20 mouse cellular contexts compared by ENCODE assay signal in the genomic region with DNA sequence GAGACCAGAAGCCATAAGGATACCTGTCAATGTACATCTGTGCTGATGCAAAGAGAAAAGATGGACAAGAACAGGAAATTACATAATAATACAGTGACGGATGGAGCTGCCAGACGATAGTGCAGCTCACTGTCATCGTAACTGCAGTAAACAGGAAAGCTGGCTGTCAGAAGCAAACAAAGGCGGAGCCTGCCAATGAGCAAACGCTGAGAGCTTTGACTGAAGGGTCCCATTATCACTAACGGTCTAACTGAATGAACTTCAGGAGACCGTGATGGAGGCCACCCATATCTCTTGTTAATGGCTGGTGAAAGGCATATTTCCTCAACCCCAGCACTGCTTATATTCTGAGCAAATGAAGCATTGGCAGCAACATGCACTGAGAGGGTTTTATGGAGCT.
A peak's percentile ranks its signal among the peaks of the same experiment; 100 is the strongest.
DNase-seq lines count a peak whose midpoint lies in the region; ATAC-seq and TF ChIP-seq lines count a peak whose summit lies in the region.
"Had no signal": no experiment of that assay in that cellular context is flagged by ENCODE, and none has a peak within 500 bp of the region (broad histone marks: within the 10 kb centered on the region; RNA-seq: fewer than 3 reads in every experiment).

No protein-coding gene starts in this region.

- no peak overlapping the region for H3K4me3 ChIP-seq in forebrain, embryonic 13.5 days
- H3K4me3 ChIP-seq in forebrain, embryonic 11.5 days (ENCODE audit: low read depth, low read length), result no peak overlapping the region
- peak overlapping the region; percentile 16 to 50; a peak in 3 of 4 replicates for H3K4me3 ChIP-seq in MEL (ENCODE audit: control insufficient read depth in 1 of 2, insufficient read depth in 1 of 2, low read depth in 2 of 2, low read length in 2 of 2)
- no peak overlapping the region for H3K4me3 ChIP-seq in embryonic facial prominence, embryonic 14.5 days (ENCODE audit: low read depth, low read length)
- no peak overlapping the region for H3K4me3 ChIP-seq in liver, embryonic 11.5 days (ENCODE audit: low read depth, low read length)
- H3K4me3 ChIP-seq: gastrocnemius, adult 2 months; heart, embryonic 10.5 days; intestine, embryonic 15.5 days; limb, embryonic 13.5 days; neural tube, embryonic 12.5 days had no signal

- H3K9me3 ChIP-seq in forebrain, embryonic 13.5 days (replicated peaks), result 0 out of 2 replicates have a peak, but pooled peaks cover under 1% of the 10 kb centered on the region
- H3K9me3 ChIP-seq in forebrain, embryonic 11.5 days (ENCODE audit: control insufficient read depth, low read length), result no peaks in the 10 kb centered on the region
- no peaks in the 10 kb centered on the region for H3K9me3 ChIP-seq in MEL (replicated peaks; ENCODE audit: insufficient read depth, low read length)
- H3K9me3 ChIP-seq in embryonic facial prominence, embryonic 14.5 days (ENCODE audit: control insufficient read depth, low read length), result no peaks in the 10 kb centered on the region
- H3K9me3 ChIP-seq in liver, embryonic 11.5 days (ENCODE audit: control insufficient read depth, low read length), result no peaks in the 10 kb centered on the region
- H3K9me3 ChIP-seq: heart, embryonic 10.5 days; intestine, embryonic 15.5 days; neural tube, embryonic 12.5 days had no signal

- intact Hi-C loops in left cerebral cortex, postnatal 10 days (cut with DNase I), result no loop called here

- H3K27me3 ChIP-seq in forebrain, embryonic 13.5 days, result peaks cover 86% of the 10 kb centered on the region
- peaks cover 37% of the 10 kb centered on the region for H3K27me3 ChIP-seq in forebrain, embryonic 11.5 days (ENCODE audit: control insufficient read depth, insufficient read depth, low read length)
- H3K27me3 ChIP-seq in MEL (ENCODE audit: control insufficient read depth in 1 of 2, insufficient read depth in 2 of 2, low read length in 2 of 2), result no peaks in the 10 kb centered on the region
- no peaks in the 10 kb centered on the region for H3K27me3 ChIP-seq in embryonic facial prominence, embryonic 14.5 days (replicated peaks; ENCODE audit: control insufficient read depth, insufficient read depth, low read length)
- no peaks in the 10 kb centered on the region for H3K27me3 ChIP-seq in liver, embryonic 11.5 days (replicated peaks; ENCODE audit: control insufficient read depth, insufficient read depth, low read length)
- H3K27me3 ChIP-seq: intestine, embryonic 15.5 days; limb, embryonic 13.5 days had no signal

- DNase-seq in forebrain, embryonic 11.5 days (ENCODE audit: low spot score), result no peak
- DNase-seq in MEL (ENCODE audit: low read depth, low spot score), result peak; percentile 52
- no peak for DNase-seq in embryonic facial prominence, embryonic 14.5 days (ENCODE audit: low spot score)
- no peak for DNase-seq in liver, embryonic 11.5 days (ENCODE audit: low spot score)
- DNase-seq in left cerebral cortex, postnatal 10 days (ENCODE audit: extremely low spot score in 1 of 2, low spot score in 2 of 2), result no peak
- DNase-seq in urinary bladder, adult 18-20 months (ENCODE audit: low spot score in 2 of 2), result no peak
- DNase-seq in left cerebral cortex, adult 8-10 months (ENCODE audit: low spot score in 2 of 2), result no peak
- DNase-seq: adrenal gland, postnatal 25 days; cerebellum, postnatal 36 days; gastrocnemius, adult 2 months; kidney, postnatal 14 days; thymus, postnatal 4 days had no signal

- ATAC-seq in forebrain, embryonic 13.5 days, result peak; percentile 44
- no peak for ATAC-seq in forebrain, embryonic 11.5 days (replicated peaks; ENCODE audit: low FRiP score)
- ATAC-seq in embryonic facial prominence, embryonic 14.5 days (ENCODE audit: low read depth), result no peak
- ATAC-seq in liver, embryonic 11.5 days (replicated peaks; ENCODE audit: low FRiP score), result peak; percentile 47
- ATAC-seq: intestine, embryonic 15.5 days; midbrain, embryonic 16.5 days had no signal

- WGBS in forebrain, embryonic 13.5 days, result 24% methylated on average over 7 of the region's 7 CpGs
- 42% methylated on average over 7 of the region's 7 CpGs for WGBS in forebrain, embryonic 11.5 days
- 29% methylated on average over 6 of the region's 7 CpGs for WGBS in embryonic facial prominence, embryonic 14.5 days
- WGBS in liver, embryonic 11.5 days, result 23% methylated on average over 7 of the region's 7 CpGs

- H3K36me3 ChIP-seq in forebrain, embryonic 13.5 days (ENCODE audit: poor library complexity, severe bottlenecking), result no peaks in the 10 kb centered on the region
- H3K36me3 ChIP-seq in forebrain, embryonic 11.5 days (ENCODE audit: control insufficient read depth, insufficient read depth, low read length), result no peaks in the 10 kb centered on the region
- H3K36me3 ChIP-seq in MEL (ENCODE audit: control insufficient read depth in 1 of 2, insufficient read depth in 2 of 2, low read length in 2 of 2), result peaks cover 0 to 7% of the 10 kb centered on the region in 2 experiments; a peak in 2 of 4 replicates
- no peaks in the 10 kb centered on the region for H3K36me3 ChIP-seq in embryonic facial prominence, embryonic 14.5 days (ENCODE audit: control insufficient read depth, insufficient read depth, low read length)
- H3K36me3 ChIP-seq in liver, embryonic 11.5 days (ENCODE audit: control insufficient read depth, insufficient read depth, low read length), result no peaks in the 10 kb centered on the region
- H3K36me3 ChIP-seq: heart, embryonic 10.5 days; intestine, embryonic 15.5 days; limb, embryonic 13.5 days; neural tube, embryonic 12.5 days had no signal

- no peak for TF ChIP-seq RAD21 in MEL (IDR thresholded peaks at IDR 0.05; ENCODE audit: low read depth, low read length)

- no peak overlapping the region for H3K9ac ChIP-seq in forebrain, embryonic 13.5 days
- no peak overlapping the region for H3K9ac ChIP-seq in forebrain, embryonic 11.5 days (ENCODE audit: low read length)
- no peak overlapping the region for H3K9ac ChIP-seq in MEL (ENCODE audit: control insufficient read depth, low read depth, low read length, poor library complexity, severe bottlenecking)
- no peak overlapping the region for H3K9ac ChIP-seq in embryonic facial prominence, embryonic 14.5 days (ENCODE audit: low read depth, low read length)
- H3K9ac ChIP-seq in liver, embryonic 11.5 days (ENCODE audit: low read depth, low read length), result no peak overlapping the region
- H3K9ac ChIP-seq: intestine, embryonic 15.5 days; limb, embryonic 13.5 days; neural tube, embryonic 12.5 days had no signal

- TF ChIP-seq POLR2A in MEL (IDR thresholded peaks at IDR 0.05; ENCODE audit: control insufficient read depth in 1 of 2, insufficient read depth in 1 of 2, low read depth in 1 of 2, low read length in 2 of 2, poor library complexity in 1 of 2), result 0 out of 4 replicates have a peak, but pooled peaks of 1 of the 2 experiments have one; percentile 31

- TF ChIP-seq EP300 in MEL (IDR thresholded peaks at IDR 0.05; ENCODE audit: low read depth in 1 of 2, low read length in 2 of 2), result peak in 1 of 2 experiments; percentile 43; a peak in 1 of 4 replicates

- H3K4me1 ChIP-seq in forebrain, embryonic 13.5 days, result peaks cover 34% of the 10 kb centered on the region
- H3K4me1 ChIP-seq in forebrain, embryonic 11.5 days (replicated peaks; ENCODE audit: control insufficient read depth, insufficient read depth, low read length), result peaks cover 3% of the 10 kb centered on the region; the same call in 1 of the 2 replicates
- H3K4me1 ChIP-seq in MEL (ENCODE audit: control insufficient read depth in 1 of 2, insufficient read depth in 2 of 2, low read length in 2 of 2), result peaks cover 4 to 22% of the 10 kb centered on the region in 2 experiments
- H3K4me1 ChIP-seq in embryonic facial prominence, embryonic 14.5 days (ENCODE audit: control insufficient read depth, insufficient read depth, low read length), result peaks cover 32% of the 10 kb centered on the region
- H3K4me1 ChIP-seq in liver, embryonic 11.5 days (replicated peaks; ENCODE audit: control insufficient read depth, insufficient read depth, low read length), result peaks cover 11% of the 10 kb centered on the region

- H3K4me2 ChIP-seq in forebrain, embryonic 13.5 days, result peak overlapping the region; percentile 15; the same call in 1 of the 2 replicates
- H3K4me2 ChIP-seq in forebrain, embryonic 11.5 days (ENCODE audit: low read depth, low read length, severe bottlenecking), result no peak overlapping the region
- no peak overlapping the region for H3K4me2 ChIP-seq in embryonic facial prominence, embryonic 14.5 days (ENCODE audit: low read depth, low read length)
- H3K4me2 ChIP-seq in liver, embryonic 11.5 days, result peak overlapping the region; percentile 53
- H3K4me2 ChIP-seq: intestine, embryonic 15.5 days; neural tube, embryonic 12.5 days had no signal

- no peaks in the 10 kb centered on the region for H3K79me2 ChIP-seq in MEL (ENCODE audit: control insufficient read depth, insufficient read depth, low read length, poor library complexity)

- H3K27ac ChIP-seq in forebrain, embryonic 13.5 days, result no peak overlapping the region
- H3K27ac ChIP-seq in forebrain, embryonic 11.5 days (ENCODE audit: low read depth, low read length), result no peak overlapping the region
- H3K27ac ChIP-seq in MEL (ENCODE audit: control insufficient read depth, low read depth, low read length), result peak overlapping the region; percentile 65
- H3K27ac ChIP-seq in embryonic facial prominence, embryonic 14.5 days (replicated peaks; ENCODE audit: low read depth, low read length), result peak overlapping the region; percentile 78
- H3K27ac ChIP-seq in liver, embryonic 11.5 days (ENCODE audit: low read depth, low read length), result no peak overlapping the region
- H3K27ac ChIP-seq: gastrocnemius, adult 2 months; heart, embryonic 10.5 days; intestine, embryonic 15.5 days; limb, embryonic 13.5 days; macrophage; neural tube, embryonic 12.5 days; stomach, postnatal 0 days had no signal

- TF ChIP-seq CTCF in MEL (IDR thresholded peaks at IDR 0.05 in 2 of 3, conservative IDR thresholded peaks at IDR 0.05 in 1 of 3; ENCODE audit: control insufficient read depth in 1 of 3, insufficient read depth in 1 of 3, low read depth in 2 of 3, low read length in 3 of 3, poor library complexity in 1 of 3, severe bottlenecking in 1 of 3), result no peak

TF ChIP-seq in MEL, 35 proteins besides CTCF, POLR2A, EP300 and RAD21 (continues in another document):
- TF ChIP-seq MAZ (IDR thresholded peaks at IDR 0.05; ENCODE audit: low read depth, low read length), result no peak
- TF ChIP-seq TAL1 (IDR thresholded peaks at IDR 0.05; ENCODE audit: low read length), result no peak
- TF ChIP-seq ELF1 (IDR thresholded peaks at IDR 0.05; ENCODE audit: low read depth, low read length), result no peak
- TF ChIP-seq POLR2AphosphoS2 (IDR thresholded peaks at IDR 0.05; ENCODE audit: low read length), result no peak
- peak; percentile 63; the same call in 1 of the 2 replicates for TF ChIP-seq TBP (IDR thresholded peaks at IDR 0.05; ENCODE audit: low read depth, low read length)
- TF ChIP-seq MYC (IDR thresholded peaks at IDR 0.05; ENCODE audit: low read depth, low read length), result no peak
- no peak for TF ChIP-seq KAT2A (conservative IDR thresholded peaks at IDR 0.05; ENCODE audit: low read depth, low read length)
- TF ChIP-seq ETS1 (IDR thresholded peaks at IDR 0.05; ENCODE audit: low read depth, low read length), result peak; percentile 68; the same call in 1 of the 2 replicates
- TF ChIP-seq TCF12 (IDR thresholded peaks at IDR 0.05; ENCODE audit: low read depth, low read length), result no peak
- TF ChIP-seq CHD1 (IDR thresholded peaks at IDR 0.05; ENCODE audit: low read depth, low read length), result no peak

Comparison
In these comparisons a context has a peak if more than half of its experiments do, and no peak if none do; other contexts are left out.
1. ATAC-seq: peak in forebrain, embryonic 13.5 days (single experiment) and liver, embryonic 11.5 days (single experiment); none in forebrain, embryonic 11.5 days (single experiment) and embryonic facial prominence, embryonic 14.5 days (single experiment).
2. H3K4me2 ChIP-seq: peak in forebrain, embryonic 13.5 days (single experiment) and liver, embryonic 11.5 days (single experiment); none in forebrain, embryonic 11.5 days (single experiment) and embryonic facial prominence, embryonic 14.5 days (single experiment).
3. H3K27ac ChIP-seq: peak in MEL (single experiment) and embryonic facial prominence, embryonic 14.5 days (single experiment); none in forebrain, embryonic 13.5 days (single experiment), forebrain, embryonic 11.5 days (single experiment) and liver, embryonic 11.5 days (single experiment).
4. H3K4me3 ChIP-seq: peak in MEL (2 of 2); none in forebrain, embryonic 13.5 days (single experiment), forebrain, embryonic 11.5 days (single experiment), embryonic facial prominence, embryonic 14.5 days (single experiment) and liver, embryonic 11.5 days (single experiment).